Mouse (Mus musculus) lung, embryonic 16.5 days (tissue): ENCODE measurements at regions not wholly inside any gene's neighbourhood (a gene's known extent, or its start where the extent isn't known, plus 50 kb on each side); places are given as distances from the start of the nearest gene placed in this dataset.
A peak's percentile ranks its signal among the peaks of the same experiment; 100 is the strongest.

Experiments used
- ATAC-seq: fragments of 200-750 bp; cut with Nextera tagmentation; 2 replicates; pipeline ENCODE4 v1.8.0; 2017; ENCODE audit warnings: low read depth, mild to moderate bottlenecking, moderate library complexity
- H3K27ac ChIP-seq: fragments of 300-500 bp; sonication (generic); 2 replicates; pipeline ENCODE4 v1.5.1; 2014; ENCODE audit warnings: mild to moderate bottlenecking, control low read depth, low read length
- H3K27me3 ChIP-seq: fragments of 300-500 bp; sonication (generic); 2 replicates; pipeline ENCODE4 v1.6.1; 2014; ENCODE audit warnings: low read depth, low read length, mixed read lengths; ENCODE audit not compliant: control insufficient read depth, insufficient read depth
- H3K36me3 ChIP-seq: fragments of 300-500 bp; sonication (generic); 2 replicates; pipeline ENCODE4 v1.6.1; 2014; ENCODE audit warnings: low read length; ENCODE audit not compliant: control insufficient read depth, insufficient read depth
- H3K4me1 ChIP-seq: fragments of 300-500 bp; sonication (generic); replicated peaks from 2 replicates; pipeline ENCODE4 v1.6.1; 2014; ENCODE audit warnings: low read length, mixed read lengths; ENCODE audit not compliant: control insufficient read depth, insufficient read depth
- H3K4me2 ChIP-seq: fragments of 300-500 bp; sonication (generic); 2 replicates; pipeline ENCODE4 v1.6.1; 2014; ENCODE audit warnings: low read depth, low read length, control low read depth
- H3K4me3 ChIP-seq: fragments of 300-500 bp; sonication (generic); 2 replicates; pipeline ENCODE4 v1.5.1; 2014; ENCODE audit warnings: mild to moderate bottlenecking, low read length, control low read depth
- H3K9ac ChIP-seq: fragments of 300-500 bp; sonication (generic); 2 replicates; pipeline ENCODE4 v1.6.1; 2014; ENCODE audit warnings: low read length, control low read depth
- H3K9me3 ChIP-seq: fragments of 300-500 bp; sonication (generic); 2 replicates; pipeline ENCODE4 v1.6.1; 2016; ENCODE audit warnings: low read length; ENCODE audit not compliant: control insufficient read depth
- WGBS: fragments of 180-500 bp; shearing (Covaris S2); extraction: QIAGEN DNeasy Blood & Tissue Kit; methylation state at CpG from one replicate; pipeline ENCODE4 v1.1.7; 2014; 5-methylcytosine and 5-hydroxymethylcytosine counted together

DNA sequence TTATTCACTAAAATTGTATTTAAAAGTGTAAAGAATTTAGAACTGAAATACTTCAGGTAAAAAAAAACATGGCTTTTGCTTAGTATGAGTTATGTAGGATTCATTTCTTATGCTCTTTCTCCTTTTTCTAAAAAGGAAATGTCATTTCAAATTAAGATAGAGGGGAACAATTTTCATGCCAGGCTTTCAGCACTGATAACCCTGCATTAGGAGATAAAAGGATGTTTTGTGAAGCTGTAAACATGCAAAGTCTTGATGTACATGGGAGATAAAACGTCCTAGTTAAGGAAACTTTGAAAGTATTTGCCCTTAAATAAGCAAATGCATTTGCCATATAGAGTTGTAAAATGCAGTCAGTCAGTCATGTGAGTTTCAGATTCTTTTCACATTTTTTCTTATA, 1923.7 kb downstream of the Hace1 start:
- no peak overlapping the region for H3K4me3 ChIP-seq
- H3K27me3 ChIP-seq: no peaks in the 10 kb centered on the region
- no peak for ATAC-seq
- H3K27ac ChIP-seq: no peak overlapping the region
- no peak overlapping the region for H3K4me2 ChIP-seq
- no peaks in the 10 kb centered on the region for H3K9me3 ChIP-seq
- no peak overlapping the region for H3K9ac ChIP-seq
- 18% methylated on average over 1 of the region's 1 CpGs for WGBS
- no peaks in the 10 kb centered on the region for H3K4me1 ChIP-seq
- no peaks in the 10 kb centered on the region for H3K36me3 ChIP-seq

DNA sequence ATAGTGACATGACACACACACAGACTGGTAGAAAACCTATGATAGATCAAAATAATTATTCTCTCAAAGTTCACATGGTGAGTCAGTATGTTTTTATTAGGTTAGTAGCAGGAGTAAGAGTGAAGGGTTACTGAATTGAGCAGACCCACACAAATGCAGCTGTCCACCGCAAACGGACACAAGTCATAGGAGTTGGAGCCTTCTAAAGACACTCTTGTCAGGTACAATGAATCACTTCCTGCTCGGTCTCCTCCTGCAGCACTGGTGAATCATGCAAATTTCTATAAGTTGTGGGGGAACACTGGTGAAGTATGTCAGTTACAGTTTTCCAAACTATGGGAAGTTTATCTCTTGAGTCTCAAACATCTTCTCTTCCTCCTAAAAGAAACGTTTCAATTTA, 1931.6 kb downstream of the Hace1 start:
- H3K4me1 ChIP-seq: no peaks in the 10 kb centered on the region
- H3K4me3 ChIP-seq: no peak overlapping the region
- no peaks in the 10 kb centered on the region for H3K27me3 ChIP-seq
- H3K36me3 ChIP-seq: no peaks in the 10 kb centered on the region
- H3K9ac ChIP-seq: no peak overlapping the region
- no peaks in the 10 kb centered on the region for H3K9me3 ChIP-seq
- H3K4me2 ChIP-seq: no peak overlapping the region
- H3K27ac ChIP-seq: no peak overlapping the region
- 57% methylated on average over 4 of the region's 4 CpGs for WGBS
- no peak for ATAC-seq

DNA sequence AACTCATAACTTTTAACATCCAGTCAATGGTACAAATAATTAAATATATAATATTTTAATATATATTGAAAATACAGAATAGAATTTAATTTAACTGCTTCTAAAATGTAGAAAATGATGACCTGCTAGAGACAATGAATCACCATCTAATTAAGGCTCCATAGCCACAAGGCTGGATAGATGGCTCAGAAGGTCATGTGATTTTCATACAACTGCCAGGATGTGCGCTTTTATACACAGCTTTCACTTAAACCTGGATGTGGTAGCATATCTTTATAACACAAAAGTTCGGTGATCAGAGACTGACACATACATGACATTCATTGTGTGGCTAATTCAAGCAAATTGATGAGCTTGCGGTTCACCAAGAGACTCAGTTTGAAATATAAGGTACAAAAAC, 1932.2 kb downstream of the Hace1 start:
- H3K9ac ChIP-seq: no peak overlapping the region
- H3K27me3 ChIP-seq: no peaks in the 10 kb centered on the region
- H3K9me3 ChIP-seq: no peaks in the 10 kb centered on the region
- no peak overlapping the region for H3K4me2 ChIP-seq
- no peak for ATAC-seq
- no peak overlapping the region for H3K4me3 ChIP-seq
- no peak overlapping the region for H3K27ac ChIP-seq
- no peaks in the 10 kb centered on the region for H3K36me3 ChIP-seq
- H3K4me1 ChIP-seq: no peaks in the 10 kb centered on the region
- 87% methylated on average over 3 of the region's 3 CpGs for WGBS

DNA sequence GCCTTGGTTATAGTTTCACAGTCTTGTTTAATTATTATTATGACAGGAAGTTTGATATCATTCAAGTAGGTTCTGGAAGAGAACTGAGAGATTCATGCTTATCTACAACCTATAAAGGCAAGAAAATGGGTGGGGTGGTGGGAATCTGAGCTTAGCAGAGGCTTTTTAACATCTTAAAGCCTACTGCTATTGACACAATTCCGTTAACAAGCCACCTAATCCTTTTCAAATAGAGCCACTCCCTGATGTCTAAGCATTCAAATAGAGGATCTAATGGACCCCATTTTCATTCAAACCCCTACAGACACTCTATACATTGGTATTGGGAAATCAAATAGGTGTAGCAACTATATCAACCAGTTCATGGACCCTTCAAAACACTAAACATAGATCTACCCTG, 1940.2 kb downstream of the Hace1 start:
- no peak overlapping the region for H3K4me2 ChIP-seq
- ATAC-seq: no peak
- no peaks in the 10 kb centered on the region for H3K36me3 ChIP-seq
- no peaks in the 10 kb centered on the region for H3K27me3 ChIP-seq
- no peak overlapping the region for H3K4me3 ChIP-seq
- no peaks in the 10 kb centered on the region for H3K4me1 ChIP-seq
- WGBS: 12% methylated on average over 1 of the region's 1 CpGs
- H3K9ac ChIP-seq: no peak overlapping the region
- H3K9me3 ChIP-seq: no peaks in the 10 kb centered on the region
- no peak overlapping the region for H3K27ac ChIP-seq

DNA sequence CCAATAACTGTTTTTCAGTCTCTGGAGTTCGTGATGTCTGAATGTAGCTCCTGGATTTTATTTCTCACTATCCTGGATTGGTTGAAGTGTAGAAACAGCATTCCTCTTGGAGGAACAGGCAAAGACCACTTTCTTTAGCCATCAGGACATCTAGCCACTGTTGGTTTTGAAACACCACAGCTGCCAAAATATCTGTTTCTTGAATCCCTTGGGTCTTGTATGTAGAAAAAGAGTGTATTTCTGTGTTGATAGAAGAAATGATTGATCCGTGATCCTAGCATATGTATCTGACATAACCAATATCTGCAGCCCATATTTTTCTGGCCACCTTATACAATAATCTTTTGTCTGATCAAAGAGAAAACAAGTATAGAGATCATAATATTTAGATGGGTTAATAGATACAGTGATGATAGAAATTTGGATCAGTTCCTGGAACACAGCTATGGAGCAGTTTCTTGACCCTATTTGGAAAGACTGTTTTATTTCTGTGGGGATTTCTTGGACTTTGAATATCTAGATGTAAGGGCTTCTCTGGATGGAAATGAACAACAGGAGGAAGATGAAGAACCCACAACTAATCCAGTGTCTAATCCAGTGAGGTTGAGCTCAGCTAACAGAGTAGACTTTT, 1988.9 kb downstream of the Hace1 start:
- peak; percentile 76 for ATAC-seq
- Histone ChIP-seq H3K4me1 (no peaks in the 10 kb centered on the region), H3K27me3 (no peaks in the 10 kb centered on the region), H3K4me3 (no peak overlapping the region), H3K9ac (no peak overlapping the region), H3K4me2 (no peak overlapping the region), H3K27ac (peak overlapping the region; percentile 43; the same call in 1 of the 2 replicates), H3K9me3 (no peaks in the 10 kb centered on the region), H3K36me3 (no peaks in the 10 kb centered on the region)
- 26% methylated on average over 2 of the region's 2 CpGs for WGBS
